Mouse (Mus musculus) midbrain, postnatal 0 days (tissue): Measurements from ENCODE around the gene Cdkn1b. TPM values are rescaled to one million over a fixed set of nuclear protein-coding genes. Genes with fewer than 3 reads are reported as not detected.

Source experiments
- ATAC-seq: fragments of 200-750 bp; cut with Nextera tagmentation; 2 replicates; pipeline ENCODE4 v1.8.0; 2017; ENCODE audit warnings: moderate number of reproducible peaks, mild to moderate bottlenecking, moderate TSS enrichment, moderate library complexity; ENCODE audit not compliant: low FRiP score
- DNase-seq: peaks from one replicate; pipeline ENCODE4 v3.0.0-alpha.2; 2015; ENCODE audit warnings: low spot score
- H3K27ac ChIP-seq: fragments of 300-500 bp; sonication (generic); 2 replicates; pipeline ENCODE4 v1.5.1; 2014; ENCODE audit warnings: low read depth, mild to moderate bottlenecking, low read length, mixed read lengths
- H3K27me3 ChIP-seq: fragments of 300-500 bp; sonication (generic); 2 replicates; pipeline ENCODE4 v1.6.1; 2014; ENCODE audit warnings: low read length, control low read depth, mixed read lengths; ENCODE audit not compliant: insufficient read depth
- H3K36me3 ChIP-seq: fragments of 300-500 bp; sonication (generic); 2 replicates; pipeline ENCODE4 v1.6.1; 2014; ENCODE audit warnings: low read length, control low read depth, mixed read lengths; ENCODE audit not compliant: insufficient read depth
- H3K4me1 ChIP-seq: fragments of 300-500 bp; sonication (generic); 2 replicates; pipeline ENCODE4 v1.6.1; 2014; ENCODE audit warnings: mild to moderate bottlenecking, control low read depth, antibody characterized with exemption, low read length, mixed read lengths; ENCODE audit not compliant: insufficient read depth
- H3K4me2 ChIP-seq: fragments of 300-500 bp; sonication (generic); 2 replicates; pipeline ENCODE4 v1.6.1; 2014; ENCODE audit warnings: low read depth, mild to moderate bottlenecking, low read length, mixed read lengths; ENCODE audit not compliant: poor library complexity, severe bottlenecking
- H3K4me3 ChIP-seq: fragments of 300-500 bp; sonication (generic); 2 replicates; pipeline ENCODE4 v1.5.1; 2014; ENCODE audit warnings: low read depth, mild to moderate bottlenecking, low read length, moderate library complexity
- H3K9ac ChIP-seq: fragments of 300-500 bp; sonication (generic); replicated peaks from 2 replicates; pipeline ENCODE4 v1.6.1; 2014; ENCODE audit warnings: mild to moderate bottlenecking, low read length, moderate library complexity, mixed read lengths; ENCODE audit not compliant: poor library complexity, severe bottlenecking
- H3K9me3 ChIP-seq: fragments of 300-500 bp; sonication (generic); 2 replicates; pipeline ENCODE4 v1.6.1; 2016; ENCODE audit warnings: low read length, control low read depth
- CTCF ChIP-seq: IDR thresholded peaks from 2 replicates; pipeline ENCODE4 v1.5.1; 2016; ENCODE audit warnings: antibody characterized with exemption, mild to moderate bottlenecking
- WGBS: fragments of 180-500 bp; shearing (Covaris S2); extraction: QIAGEN DNeasy Blood & Tissue Kit; methylation state at CpG from one replicate; pipeline ENCODE4 v1.1.7; 2014; 5-methylcytosine and 5-hydroxymethylcytosine counted together
- polyA plus RNA-seq: library from polyadenylated mRNA; unstranded; fragments of >200 nt; fragmentation: Nextera tagmentation; extraction: Ambion mirVana; gene quantifications from 2 replicates; pipeline ENCODE4 v1.2.1, GENCODE M21; 2015
- total RNA-seq: library from RNA; depleted of rRNA; stranded (reverse); fragments of >200 nt; gene quantifications from 2 replicates; pipeline ENCODE4 v1.2.3, GENCODE M21; 2014; rRNA removed

The Cdkn1b gene
- total and polyA plus RNA-seq, 2 experiments from 2014 or later, result 25.6 to 58.8 TPM

DNA sequence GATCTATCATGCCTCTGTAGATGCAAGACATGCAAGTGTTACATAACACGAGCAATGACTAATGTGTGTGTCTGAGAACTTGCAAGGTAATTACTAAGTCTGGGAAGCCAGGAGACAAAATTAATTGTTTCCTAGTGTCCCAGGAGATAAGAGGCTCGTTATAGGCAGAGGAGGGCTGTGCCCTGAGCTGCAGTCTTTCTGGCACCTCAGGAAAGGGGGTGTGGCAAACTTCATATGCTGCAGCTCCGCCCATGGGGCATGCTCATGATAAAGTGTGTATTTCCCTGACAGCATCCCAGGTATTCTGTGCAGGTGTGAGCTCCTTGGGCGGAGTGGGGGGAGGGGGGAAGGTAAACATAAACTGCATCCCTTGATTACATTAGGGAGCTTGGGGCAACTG, 51.9 kb downstream of the Cdkn1b start:
- no peaks in the 10 kb centered on the region for H3K9me3 ChIP-seq
- 62% methylated on average over 4 of the region's 4 CpGs for whole genome bisulfite sequencing

More for the DNA sequence above, 51.9 kb downstream of the Cdkn1b start:
- Histone ChIP-seq H3K9ac (no peak overlapping the region), H3K36me3 (no peaks in the 10 kb centered on the region), H3K4me3 (no peak overlapping the region), H3K4me1 (0 out of 2 replicates have a peak, but pooled peaks cover 4% of the 10 kb centered on the region), H3K4me2 (no peak overlapping the region), H3K27ac (no peak overlapping the region), H3K27me3 (no peaks in the 10 kb centered on the region)
- no peak for TF ChIP-seq CTCF
- ATAC-seq, result no peak
- DNase-seq, result no peak

Other genes with a start within 250 kb of the Cdkn1b start
- 3.9 and 6.6 TPM in 2 replicates for gene Dusp16, start 127.8 kb upstream of the Cdkn1b start, total RNA-seq
- 2.8 and 3.2 TPM in 2 replicates for gene Dusp16, start 127.8 kb upstream of the Cdkn1b start, polyA plus RNA-seq
- gene Crebl2, start 90.2 kb upstream of the Cdkn1b start, total RNA-seq, result 7.0 and 10.0 TPM in 2 replicates
- 2.6 and 3.5 TPM in 2 replicates for gene Crebl2, start 90.2 kb upstream of the Cdkn1b start, polyA plus RNA-seq
- gene Gpr19, start 21.8 kb upstream of the Cdkn1b start, total RNA-seq, result 32.1 and 34.2 TPM in 2 replicates
- 38.5 and 41.6 TPM in 2 replicates for gene Gpr19, start 21.8 kb upstream of the Cdkn1b start, polyA plus RNA-seq
- 5.8 and 6.1 TPM in 2 replicates for gene Apold1, start 61.3 kb downstream of the Cdkn1b start, total RNA-seq
- gene Apold1, start 61.3 kb downstream of the Cdkn1b start, polyA plus RNA-seq, result 4.3 and 5.1 TPM in 2 replicates
- 27.5 and 43.5 TPM in 2 replicates for gene Ddx47, start 91.2 kb downstream of the Cdkn1b start, total RNA-seq
- 58.1 and 58.4 TPM in 2 replicates for gene Ddx47, start 91.2 kb downstream of the Cdkn1b start, polyA plus RNA-seq
- gene Gprc5a, start 145.2 kb downstream of the Cdkn1b start, total RNA-seq, result not detected in 2 replicates
- 0.21 and 0.49 TPM in 2 replicates for gene Gprc5a, start 145.2 kb downstream of the Cdkn1b start, polyA plus RNA-seq
- not detected in 2 replicates for gene Gprc5d, start 197.9 kb downstream of the Cdkn1b start, total RNA-seq
- gene Gprc5d, start 197.9 kb downstream of the Cdkn1b start, polyA plus RNA-seq, result 0.27 TPM in 1 of 2 replicates, not detected in the other